Mouse (Mus musculus): ENCODE measurements around the gene Cnbp. TPM values are rescaled to one million over a fixed set of nuclear protein-coding genes. Genes with fewer than 3 reads are reported as not detected.

Gene Cnbp
- polyA plus RNA-seq, 1 experiment from 2014 or later: 1,289 TPM

- peak overlapping the region; percentile 63 for H3K4me3 ChIP-seq (ENCODE audit: low read depth, low read length)
- peak overlapping the region; percentile 95 for H3K4me2 ChIP-seq
- ATAC-seq (ENCODE audit: low FRiP score) (peak; percentile 77), DNase-seq (ENCODE audit: low spot score, missing footprints) (peak; percentile 98)
- no peaks in the 10 kb centered on the region for H3K27me3 ChIP-seq (ENCODE audit: control insufficient read depth, insufficient read depth, low read length)
- peak overlapping the region; percentile 77 for H3K9ac ChIP-seq (ENCODE audit: low read length)
- H3K9me3 ChIP-seq (ENCODE audit: control insufficient read depth, low read length): no peaks in the 10 kb centered on the region
- H3K27ac ChIP-seq (ENCODE audit: low read depth, low read length): no peak overlapping the region; the same call in 1 of the 2 replicates
- H3K36me3 ChIP-seq (ENCODE audit: control insufficient read depth, insufficient read depth, low read length): no peaks in the 10 kb centered on the region
- under 1% methylated on average over 77 of the region's 77 CpGs for WGBS
- H3K4me1 ChIP-seq (ENCODE audit: control insufficient read depth, insufficient read depth, low read length): peaks cover 8% of the 10 kb centered on the region
Observed at GRCm38 (mm10) chr6:87810713-87811669, 39.9 kb downstream of the Cnbp start.

DNA sequence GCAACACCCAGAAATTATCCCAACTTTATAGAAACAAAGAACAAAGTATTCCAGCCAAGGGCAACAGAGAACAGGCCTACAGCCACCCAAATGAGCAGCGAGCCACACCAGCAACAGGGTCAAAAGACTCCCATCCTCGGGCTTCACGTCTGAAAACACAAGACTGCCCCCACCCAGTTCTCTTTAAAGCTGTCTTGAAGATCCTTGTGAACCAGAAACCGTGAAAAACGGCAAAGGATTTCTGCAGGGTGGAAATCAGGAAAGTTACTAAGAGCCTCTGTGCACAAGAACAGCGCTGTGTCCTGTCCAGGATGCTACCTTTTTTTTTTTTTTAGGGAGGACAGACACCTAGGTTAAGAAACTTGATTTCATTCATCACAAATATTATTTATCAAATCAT lies 40.6 kb downstream of the Cnbp start:
- Histone ChIP-seq H3K4me3 (ENCODE audit: low read depth, low read length) (peak overlapping the region; percentile 63), H3K27ac (ENCODE audit: low read depth, low read length) (no peak overlapping the region), H3K27me3 (ENCODE audit: control insufficient read depth, insufficient read depth, low read length) (no peaks in the 10 kb centered on the region), H3K4me1 (ENCODE audit: control insufficient read depth, insufficient read depth, low read length) (peaks cover 8% of the 10 kb centered on the region), H3K9me3 (ENCODE audit: control insufficient read depth, low read length) (no peaks in the 10 kb centered on the region), H3K9ac (ENCODE audit: low read length) (peak overlapping the region; percentile 77), H3K4me2 (peak overlapping the region; percentile 95), H3K36me3 (ENCODE audit: control insufficient read depth, insufficient read depth, low read length) (no peaks in the 10 kb centered on the region)
- DNase-seq (ENCODE audit: low spot score, missing footprints) (peak; percentile 84), ATAC-seq (ENCODE audit: low FRiP score) (no peak)
- 37% methylated on average over 6 of the region's 6 CpGs for WGBS

DNA sequence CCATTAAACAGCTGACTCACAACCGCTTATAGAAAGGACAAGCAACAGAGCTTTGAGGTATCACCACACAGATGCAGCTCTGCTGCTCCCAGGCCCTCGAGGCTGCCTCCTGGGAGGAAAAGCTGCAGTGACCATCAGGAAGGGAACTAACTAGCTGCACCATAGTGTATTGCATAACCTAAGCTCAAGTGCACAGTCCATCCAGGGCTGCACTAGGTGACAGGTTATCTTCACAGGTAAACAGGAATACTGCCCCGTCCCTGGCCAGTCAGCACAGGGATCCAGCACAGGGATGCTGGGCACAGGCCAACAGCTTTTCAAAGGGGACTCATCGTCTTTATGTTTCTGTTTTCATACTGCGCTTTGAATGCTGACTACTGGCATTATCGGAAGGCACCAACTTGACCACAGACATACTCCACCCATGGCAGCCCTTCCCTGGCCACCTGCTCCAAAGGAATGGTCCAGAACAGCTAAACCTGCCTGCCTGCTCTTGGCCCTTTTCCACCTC lies 41.2 kb downstream of the Cnbp start:
- Histone ChIP-seq H3K27ac (ENCODE audit: low read depth, low read length) (no peak overlapping the region), H3K4me1 (ENCODE audit: control insufficient read depth, insufficient read depth, low read length) (peaks cover 8% of the 10 kb centered on the region), H3K4me3 (ENCODE audit: low read depth, low read length) (no peak overlapping the region), H3K36me3 (ENCODE audit: control insufficient read depth, insufficient read depth, low read length) (no peaks in the 10 kb centered on the region), H3K9me3 (ENCODE audit: control insufficient read depth, low read length) (no peaks in the 10 kb centered on the region), H3K4me2 (no peak overlapping the region), H3K27me3 (ENCODE audit: control insufficient read depth, insufficient read depth, low read length) (no peaks in the 10 kb centered on the region), H3K9ac (ENCODE audit: low read length) (no peak overlapping the region)
- WGBS: 86% methylated on average over 6 of the region's 6 CpGs
- ATAC-seq (ENCODE audit: low FRiP score): no peak
- DNase-seq (ENCODE audit: low spot score, missing footprints): peak; percentile 79

DNA sequence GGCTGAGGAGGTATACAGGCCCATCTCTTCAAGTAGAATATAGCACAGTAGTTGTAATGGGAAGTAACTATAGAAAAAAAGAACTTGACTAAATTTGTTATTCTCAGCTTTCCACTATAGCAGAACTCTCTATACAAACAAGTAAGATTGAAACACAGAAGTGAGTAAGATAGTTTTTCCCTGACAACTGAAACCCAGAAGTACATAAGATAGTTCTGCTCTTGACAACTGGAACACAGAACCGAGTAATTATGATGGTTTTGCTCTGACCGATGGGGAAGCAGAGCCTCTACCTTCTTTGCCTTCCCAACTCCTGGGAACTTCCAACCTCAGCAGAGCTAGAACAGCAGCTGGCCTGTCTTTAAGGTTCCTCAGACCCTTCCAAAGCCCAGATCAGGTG lies 41.8 kb downstream of the Cnbp start:
- WGBS: 97% methylated on average over 2 of the region's 2 CpGs
- ATAC-seq (ENCODE audit: low FRiP score) (no peak), DNase-seq (ENCODE audit: low spot score, missing footprints) (no peak)
- H3K4me3 ChIP-seq (ENCODE audit: low read depth, low read length): no peak overlapping the region
- H3K9me3 ChIP-seq (ENCODE audit: control insufficient read depth, low read length): no peaks in the 10 kb centered on the region
- H3K9ac ChIP-seq (ENCODE audit: low read length): no peak overlapping the region
- no peak overlapping the region for H3K27ac ChIP-seq (ENCODE audit: low read depth, low read length)
- H3K4me2 ChIP-seq: no peak overlapping the region
- H3K4me1 ChIP-seq (ENCODE audit: control insufficient read depth, insufficient read depth, low read length): peaks cover 8% of the 10 kb centered on the region
- H3K36me3 ChIP-seq (ENCODE audit: control insufficient read depth, insufficient read depth, low read length): no peaks in the 10 kb centered on the region
- H3K27me3 ChIP-seq (ENCODE audit: control insufficient read depth, insufficient read depth, low read length): no peaks in the 10 kb centered on the region

DNA sequence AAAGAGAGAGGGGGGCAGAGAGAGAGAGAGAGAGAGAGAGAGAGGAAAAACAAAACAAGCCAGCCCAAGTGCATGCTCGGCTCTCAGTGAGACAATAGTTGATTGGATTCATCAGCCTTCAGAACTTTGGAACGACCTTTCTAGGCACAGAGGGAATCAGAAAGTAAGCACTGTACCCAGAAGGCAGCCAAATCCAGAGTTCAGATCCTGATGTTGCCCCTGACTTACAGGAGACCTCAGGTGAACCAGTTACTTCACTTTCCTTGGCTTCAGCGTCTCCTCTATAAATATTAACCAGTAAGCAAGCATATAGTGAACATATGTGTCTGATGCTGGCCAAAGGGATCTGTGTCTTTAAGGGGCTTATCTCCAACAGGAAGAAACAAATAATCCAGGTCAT lies 42.4 kb downstream of the Cnbp start:
- Histone ChIP-seq H3K27me3 (ENCODE audit: control insufficient read depth, insufficient read depth, low read length) (no peaks in the 10 kb centered on the region), H3K9me3 (ENCODE audit: control insufficient read depth, low read length) (no peaks in the 10 kb centered on the region), H3K4me1 (ENCODE audit: control insufficient read depth, insufficient read depth, low read length) (peaks cover 8% of the 10 kb centered on the region), H3K9ac (ENCODE audit: low read length) (no peak overlapping the region), H3K4me2 (no peak overlapping the region), H3K27ac (ENCODE audit: low read depth, low read length) (no peak overlapping the region), H3K36me3 (ENCODE audit: control insufficient read depth, insufficient read depth, low read length) (no peaks in the 10 kb centered on the region), H3K4me3 (ENCODE audit: low read depth, low read length) (no peak overlapping the region)
- ATAC-seq (ENCODE audit: low FRiP score) (no peak), DNase-seq (ENCODE audit: low spot score, missing footprints) (peak; percentile 73)
- WGBS: 79% methylated on average over 3 of the region's 3 CpGs

GRCm38 (mm10) chr6:87807735-87808440 lies 43.0 kb downstream of the Cnbp start:
- Histone ChIP-seq H3K27me3 (ENCODE audit: control insufficient read depth, insufficient read depth, low read length) (no peaks in the 10 kb centered on the region), H3K9ac (ENCODE audit: low read length) (no peak overlapping the region), H3K4me2 (no peak overlapping the region), H3K9me3 (ENCODE audit: control insufficient read depth, low read length) (no peaks in the 10 kb centered on the region), H3K4me1 (ENCODE audit: control insufficient read depth, insufficient read depth, low read length) (peaks cover 8% of the 10 kb centered on the region), H3K36me3 (ENCODE audit: control insufficient read depth, insufficient read depth, low read length) (no peaks in the 10 kb centered on the region), H3K27ac (ENCODE audit: low read depth, low read length) (no peak overlapping the region), H3K4me3 (ENCODE audit: low read depth, low read length) (no peak overlapping the region)
- ATAC-seq (ENCODE audit: low FRiP score): no peak
- DNase-seq (ENCODE audit: low spot score, missing footprints): peak; percentile 54
- 84% methylated on average over 4 of the region's 4 CpGs for WGBS

DNA sequence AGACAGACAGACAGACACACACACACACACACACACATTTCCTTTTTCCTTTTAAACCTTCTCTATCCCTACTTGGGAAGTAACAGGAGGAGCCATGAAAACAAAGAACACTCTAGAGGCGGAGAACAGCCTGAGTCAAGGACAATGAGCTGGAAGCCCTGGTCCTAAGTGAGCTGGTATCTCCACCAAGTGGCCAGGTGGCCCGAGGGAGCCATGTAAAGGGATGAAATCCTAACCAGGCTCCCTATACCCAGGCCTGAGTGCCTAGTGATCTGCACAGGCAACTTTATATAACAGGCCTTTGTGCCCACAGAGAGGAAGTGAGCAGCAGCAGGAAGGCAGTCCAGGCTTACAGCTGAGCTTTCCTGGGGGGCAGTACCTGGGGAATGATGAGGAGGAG lies 44.0 kb downstream of the Cnbp start:
- WGBS: 70% methylated on average over 2 of the region's 2 CpGs
- no peak for ATAC-seq (ENCODE audit: low FRiP score)

DNA sequence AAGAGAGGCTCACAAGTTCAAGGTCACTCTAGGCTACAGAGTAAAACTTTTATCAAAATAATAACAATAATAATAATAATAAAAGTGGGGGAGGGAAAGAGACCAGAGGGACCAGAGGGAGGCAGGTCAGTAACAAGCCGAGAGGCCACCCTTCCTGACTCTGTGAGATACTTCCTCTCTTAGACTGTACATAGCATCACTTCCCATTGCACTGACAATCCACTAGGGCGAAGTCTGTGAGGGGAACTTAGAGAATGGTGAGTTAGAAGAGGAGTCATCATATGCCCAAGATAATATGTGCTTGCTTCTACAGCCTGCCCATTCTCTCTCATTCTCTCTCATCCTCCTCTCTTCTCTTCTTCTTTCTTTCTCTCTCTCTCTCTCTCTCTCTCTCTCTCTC lies 44.9 kb downstream of the Cnbp start:
- Histone ChIP-seq H3K36me3 (ENCODE audit: control insufficient read depth, insufficient read depth, low read length) (no peaks in the 10 kb centered on the region), H3K27me3 (ENCODE audit: control insufficient read depth, insufficient read depth, low read length) (no peaks in the 10 kb centered on the region), H3K4me3 (ENCODE audit: low read depth, low read length) (no peak overlapping the region), H3K4me2 (no peak overlapping the region), H3K4me1 (ENCODE audit: control insufficient read depth, insufficient read depth, low read length) (peaks cover 5% of the 10 kb centered on the region; the same call in 1 of the 2 replicates), H3K9ac (ENCODE audit: low read length) (no peak overlapping the region), H3K9me3 (ENCODE audit: control insufficient read depth, low read length) (no peaks in the 10 kb centered on the region), H3K27ac (ENCODE audit: low read depth, low read length) (no peak overlapping the region)
- ATAC-seq (ENCODE audit: low FRiP score): no peak
- no peak for DNase-seq (ENCODE audit: low spot score, missing footprints)
- 89% methylated on average over 2 of the region's 2 CpGs for WGBS

More for the DNA sequence above, 44.0 kb downstream of the Cnbp start:
- no peaks in the 10 kb centered on the region for H3K36me3 ChIP-seq (ENCODE audit: control insufficient read depth, insufficient read depth, low read length)
- peak; percentile 39 for DNase-seq (ENCODE audit: low spot score, missing footprints)
- H3K4me2 ChIP-seq: no peak overlapping the region
- no peak overlapping the region for H3K27ac ChIP-seq (ENCODE audit: low read depth, low read length)
- no peaks in the 10 kb centered on the region for H3K9me3 ChIP-seq (ENCODE audit: control insufficient read depth, low read length)
- peaks cover 5% of the 10 kb centered on the region; the same call in 1 of the 2 replicates for H3K4me1 ChIP-seq (ENCODE audit: control insufficient read depth, insufficient read depth, low read length)
- H3K4me3 ChIP-seq (ENCODE audit: low read depth, low read length): no peak overlapping the region
- no peak overlapping the region for H3K9ac ChIP-seq (ENCODE audit: low read length)
- H3K27me3 ChIP-seq (ENCODE audit: control insufficient read depth, insufficient read depth, low read length): no peaks in the 10 kb centered on the region

GRCm38 (mm10) chr6:87805448-87805847 lies 45.5 kb downstream of the Cnbp start:
- H3K9me3 ChIP-seq (ENCODE audit: control insufficient read depth, low read length): no peaks in the 10 kb centered on the region
- no peak overlapping the region for H3K9ac ChIP-seq (ENCODE audit: low read length)
- no peaks in the 10 kb centered on the region for H3K36me3 ChIP-seq (ENCODE audit: control insufficient read depth, insufficient read depth, low read length)
- H3K4me1 ChIP-seq (ENCODE audit: control insufficient read depth, insufficient read depth, low read length): no peaks in the 10 kb centered on the region; the same call in 1 of the 2 replicates
- H3K27me3 ChIP-seq (ENCODE audit: control insufficient read depth, insufficient read depth, low read length): no peaks in the 10 kb centered on the region
- H3K27ac ChIP-seq (ENCODE audit: low read depth, low read length): no peak overlapping the region
- no peak overlapping the region for H3K4me3 ChIP-seq (ENCODE audit: low read depth, low read length)
- H3K4me2 ChIP-seq: no peak overlapping the region
- WGBS: 93% methylated on average over 7 of the region's 7 CpGs
- ATAC-seq (ENCODE audit: low FRiP score) (no peak), DNase-seq (ENCODE audit: low spot score, missing footprints) (no peak)

Measured in midbrain, embryonic 11.5 days (tissue).